Mouse (Mus musculus) layer of hippocampus, postnatal 36 days (tissue): ENCODE measurements at regions not wholly inside any gene's neighbourhood (a gene's known extent, or its start where the extent isn't known, plus 50 kb on each side); places are given as distances from the start of the nearest gene placed in this dataset.

Experiments used
- DNase-seq, 2 experiments: peaks; one replicate each; pipeline ENCODE4 v3.0.0; 2022

- no peak for DNase-seq
These were observed 106.6 kb downstream of the Pdcd6ip start for GRCm38 (mm10) chr9:113601451-113601850.

GRCm38 (mm10) chr9:113587260-113587659 lies 120.8 kb downstream of the Pdcd6ip start:
- no peak for DNase-seq

GRCm38 (mm10) chr9:113586477-113586876 lies 121.6 kb downstream of the Pdcd6ip start:
- no peak for DNase-seq

- peak; percentile 8 to 19 for DNase-seq
These were observed 129.8 kb downstream of the Pdcd6ip start for GRCm38 (mm10) chr9:113578221-113578620.

GRCm38 (mm10) chr9:113568849-113569248 lies 139.2 kb downstream of the Pdcd6ip start:
- DNase-seq, result no peak

GRCm38 (mm10) chr9:113567705-113568104 lies 140.4 kb downstream of the Pdcd6ip start:
- DNase-seq, result no peak

GRCm38 (mm10) chr9:113566620-113567019 lies 141.4 kb downstream of the Pdcd6ip start:
- DNase-seq, result no peak

- DNase-seq, result no peak
These were observed 154.1 kb downstream of the Pdcd6ip start for GRCm38 (mm10) chr9:113553911-113554310.

- no peak for DNase-seq
These were observed 160.6 kb downstream of the Pdcd6ip start for GRCm38 (mm10) chr9:113547458-113547857.

- no peak for DNase-seq
These were observed 179.5 kb downstream of the Pdcd6ip start for GRCm38 (mm10) chr9:113528586-113528985.

GRCm38 (mm10) chr9:113524307-113524706 lies 183.8 kb downstream of the Pdcd6ip start:
- no peak for DNase-seq

- DNase-seq, result no peak
These were observed 184.9 kb downstream of the Pdcd6ip start for GRCm38 (mm10) chr9:113523173-113523572.

- no peak for DNase-seq
These were observed 188.3 kb downstream of the Pdcd6ip start for GRCm38 (mm10) chr9:113519727-113520126.

- DNase-seq, result no peak
These were observed 189.6 kb downstream of the Pdcd6ip start for GRCm38 (mm10) chr9:113518482-113518881.

- DNase-seq, result no peak
These were observed 190.3 kb downstream of the Pdcd6ip start for GRCm38 (mm10) chr9:113517756-113518155.

- DNase-seq, result no peak
These were observed 192.4 kb downstream of the Pdcd6ip start for GRCm38 (mm10) chr9:113515703-113516020.

GRCm38 (mm10) chr9:113514846-113515702 lies 193.0 kb downstream of the Pdcd6ip start:
- no peak for DNase-seq

- DNase-seq, result no peak
These were observed 196.8 kb downstream of the Pdcd6ip start for GRCm38 (mm10) chr9:113511302-113511701.

GRCm38 (mm10) chr9:113509368-113509767 lies 198.7 kb downstream of the Pdcd6ip start:
- DNase-seq, result no peak

GRCm38 (mm10) chr9:113508821-113509220 lies 199.2 kb downstream of the Pdcd6ip start:
- DNase-seq, result peak; percentile 57 to 64

GRCm38 (mm10) chr9:113507561-113508460 lies 200.2 kb downstream of the Pdcd6ip start:
- DNase-seq, result peak in 1 of 2 experiments; percentile 46

- DNase-seq, result no peak
These were observed 208.8 kb downstream of the Pdcd6ip start for GRCm38 (mm10) chr9:113499246-113499645.

GRCm38 (mm10) chr9:113496176-113496732 lies 211.8 kb downstream of the Pdcd6ip start:
- no peak for DNase-seq
